Mouse (Mus musculus): Measurements from ENCODE around the gene Polr2f. TPM values are rescaled to one million over a fixed set of nuclear protein-coding genes. Genes with fewer than 3 reads are reported as not detected.

Gene Polr2f
- polyA plus RNA-seq, 1 experiment = not detected

GRCm38 (mm10) chr15:79191426-79191825 lies 50.6 kb downstream of the Polr2f start:
- TF ChIP-seq CTCF (IDR thresholded peaks at IDR 0.05; ENCODE audit: insufficient read depth, low read depth, low read length) (no peak), POLR2A (IDR thresholded peaks at IDR 0.05; ENCODE audit: insufficient read depth, low read depth, low read length) (no peak)
- Histone ChIP-seq H3K27ac (ENCODE audit: insufficient read depth, low read depth, low read length) (no peak overlapping the region), H3K4me3 (ENCODE audit: insufficient read depth, low read depth, low read length) (no peak overlapping the region), H3K4me1 (ENCODE audit: control insufficient read depth, insufficient read depth, low read length) (peaks cover 25% of the 10 kb centered on the region)
- 100% methylated on average over 2 of the region's 2 CpGs for WGBS

GRCm38 (mm10) chr15:79192450-79192849 lies 51.6 kb downstream of the Polr2f start:
- peak overlapping the region; percentile 39; the same call in 1 of the 2 replicates for H3K27ac ChIP-seq (ENCODE audit: insufficient read depth, low read depth, low read length)
- 49% methylated on average over 6 of the region's 6 CpGs for WGBS
- H3K4me3 ChIP-seq (ENCODE audit: insufficient read depth, low read depth, low read length) = no peak overlapping the region

GRCm38 (mm10) chr15:79192885-79193845 lies 52.4 kb downstream of the Polr2f start:
- H3K4me3 ChIP-seq (ENCODE audit: insufficient read depth, low read depth, low read length) = no peak overlapping the region
- WGBS = 11% methylated on average over 26 of the region's 27 CpGs
- no peak for TF ChIP-seq POLR2A (IDR thresholded peaks at IDR 0.05; ENCODE audit: insufficient read depth, low read depth, low read length)
- no peak for TF ChIP-seq CTCF (IDR thresholded peaks at IDR 0.05; ENCODE audit: insufficient read depth, low read depth, low read length)
- H3K27ac ChIP-seq (ENCODE audit: insufficient read depth, low read depth, low read length) = peak overlapping the region; percentile 69
- H3K4me1 ChIP-seq (ENCODE audit: control insufficient read depth, insufficient read depth, low read length) = peaks cover 25% of the 10 kb centered on the region

More at GRCm38 (mm10) chr15:79192450-79192849, 51.6 kb downstream of the Polr2f start:
- H3K4me1 ChIP-seq (ENCODE audit: control insufficient read depth, insufficient read depth, low read length) = peaks cover 25% of the 10 kb centered on the region
- TF ChIP-seq POLR2A (IDR thresholded peaks at IDR 0.05; ENCODE audit: insufficient read depth, low read depth, low read length) (no peak), CTCF (IDR thresholded peaks at IDR 0.05; ENCODE audit: insufficient read depth, low read depth, low read length) (no peak)

- H3K4me1 ChIP-seq (ENCODE audit: control insufficient read depth, insufficient read depth, low read length) = peaks cover 25% of the 10 kb centered on the region
- no peak overlapping the region for H3K4me3 ChIP-seq (ENCODE audit: insufficient read depth, low read depth, low read length)
- 83% methylated on average over 9 of the region's 9 CpGs for WGBS
- peak overlapping the region; percentile 69; the same call in 1 of the 2 replicates for H3K27ac ChIP-seq (ENCODE audit: insufficient read depth, low read depth, low read length)
- no peak for TF ChIP-seq POLR2A (IDR thresholded peaks at IDR 0.05; ENCODE audit: insufficient read depth, low read depth, low read length)
- no peak for TF ChIP-seq CTCF (IDR thresholded peaks at IDR 0.05; ENCODE audit: insufficient read depth, low read depth, low read length)
Observed at GRCm38 (mm10) chr15:79194048-79194447, 53.2 kb downstream of the Polr2f start.

- no peak overlapping the region for H3K4me3 ChIP-seq (ENCODE audit: insufficient read depth, low read depth, low read length)
- peaks cover 25% of the 10 kb centered on the region for H3K4me1 ChIP-seq (ENCODE audit: control insufficient read depth, insufficient read depth, low read length)
- H3K27ac ChIP-seq (ENCODE audit: insufficient read depth, low read depth, low read length) = peak overlapping the region; percentile 17; the same call in 1 of the 2 replicates
- TF ChIP-seq CTCF (IDR thresholded peaks at IDR 0.05; ENCODE audit: insufficient read depth, low read depth, low read length) = no peak
- TF ChIP-seq POLR2A (IDR thresholded peaks at IDR 0.05; ENCODE audit: insufficient read depth, low read depth, low read length) = no peak
- 88% methylated on average over 2 of the region's 2 CpGs for WGBS
Observed at GRCm38 (mm10) chr15:79194946-79195345, 54.1 kb downstream of the Polr2f start.

- H3K4me3 ChIP-seq (ENCODE audit: insufficient read depth, low read depth, low read length) = no peak overlapping the region
- 88% methylated on average over 8 of the region's 8 CpGs for WGBS
- TF ChIP-seq POLR2A (IDR thresholded peaks at IDR 0.05; ENCODE audit: insufficient read depth, low read depth, low read length) = no peak
- TF ChIP-seq CTCF (IDR thresholded peaks at IDR 0.05; ENCODE audit: insufficient read depth, low read depth, low read length) = no peak
- H3K27ac ChIP-seq (ENCODE audit: insufficient read depth, low read depth, low read length) = no peak overlapping the region
- peaks cover 25% of the 10 kb centered on the region for H3K4me1 ChIP-seq (ENCODE audit: control insufficient read depth, insufficient read depth, low read length)
Observed at GRCm38 (mm10) chr15:79195492-79195891, 54.7 kb downstream of the Polr2f start.

GRCm38 (mm10) chr15:79199390-79199976 lies 58.7 kb downstream of the Polr2f start:
- H3K4me3 ChIP-seq (ENCODE audit: insufficient read depth, low read depth, low read length) = no peak overlapping the region
- no peak overlapping the region for H3K27ac ChIP-seq (ENCODE audit: insufficient read depth, low read depth, low read length)
- WGBS = 92% methylated on average over 12 of the region's 12 CpGs
- H3K4me1 ChIP-seq (ENCODE audit: control insufficient read depth, insufficient read depth, low read length) = peaks cover 27% of the 10 kb centered on the region
- TF ChIP-seq POLR2A (IDR thresholded peaks at IDR 0.05; ENCODE audit: insufficient read depth, low read depth, low read length) (no peak), CTCF (IDR thresholded peaks at IDR 0.05; ENCODE audit: insufficient read depth, low read depth, low read length) (no peak)

Other genes starting within 250 kb of the Polr2f start
- gene Gm49510, start 241.3 kb upstream of the Polr2f start, polyA plus RNA-seq (2012; ENCODE audit: insufficient read depth, insufficient read length, low replicate concordance, missing spikeins) = not detected in 2 replicates
- gene Sh3bp1, start 241.2 kb upstream of the Polr2f start, polyA plus RNA-seq (2012; ENCODE audit: insufficient read depth, insufficient read length, low replicate concordance, missing spikeins) = not detected in 2 replicates
- gene Pdxp, start 227.1 kb upstream of the Polr2f start, polyA plus RNA-seq (2012; ENCODE audit: insufficient read depth, insufficient read length, low replicate concordance, missing spikeins) = not detected in 2 replicates
- not detected in 2 replicates for gene Lgals1, start 214.3 kb upstream of the Polr2f start, polyA plus RNA-seq (2012; ENCODE audit: insufficient read depth, insufficient read length, low replicate concordance, missing spikeins)
- not detected in 2 replicates for gene Nol12, start 206.1 kb upstream of the Polr2f start, polyA plus RNA-seq (2012; ENCODE audit: insufficient read depth, insufficient read length, low replicate concordance, missing spikeins)
- gene Triobp, start 193.3 kb upstream of the Polr2f start, polyA plus RNA-seq (2012; ENCODE audit: insufficient read depth, insufficient read length, low replicate concordance, missing spikeins) = not detected in 2 replicates
- gene H1f0, start 112.6 kb upstream of the Polr2f start, polyA plus RNA-seq (2012; ENCODE audit: insufficient read depth, insufficient read length, low replicate concordance, missing spikeins) = not detected in 2 replicates
- gene Galr3, start 99.1 kb upstream of the Polr2f start, polyA plus RNA-seq (2012; ENCODE audit: insufficient read depth, insufficient read length, low replicate concordance, missing spikeins) = not detected in 2 replicates
- not detected in 2 replicates for gene Ankrd54, start 78.1 kb upstream of the Polr2f start, polyA plus RNA-seq (2012; ENCODE audit: insufficient read depth, insufficient read length, low replicate concordance, missing spikeins)
- not detected in 2 replicates for gene Eif3l, start 65.8 kb upstream of the Polr2f start, polyA plus RNA-seq (2012; ENCODE audit: insufficient read depth, insufficient read length, low replicate concordance, missing spikeins)
- 70.4 TPM in 1 of 2 replicates, not detected in the other for gene Micall1, start 32.1 kb upstream of the Polr2f start, polyA plus RNA-seq (2012; ENCODE audit: insufficient read depth, insufficient read length, low replicate concordance, missing spikeins)
- gene 1700088E04Rik, start 244 bp downstream of the Polr2f start, polyA plus RNA-seq (2012; ENCODE audit: insufficient read depth, insufficient read length, low replicate concordance, missing spikeins) = not detected in 2 replicates
- gene Sox10, start 24.2 kb downstream of the Polr2f start, polyA plus RNA-seq (2012; ENCODE audit: insufficient read depth, insufficient read length, low replicate concordance, missing spikeins) = not detected in 2 replicates
- not detected in 2 replicates for gene Pick1, start 88.2 kb downstream of the Polr2f start, polyA plus RNA-seq (2012; ENCODE audit: insufficient read depth, insufficient read length, low replicate concordance, missing spikeins)
- not detected in 2 replicates for gene Gm49486, start 88.4 kb downstream of the Polr2f start, polyA plus RNA-seq (2012; ENCODE audit: insufficient read depth, insufficient read length, low replicate concordance, missing spikeins)
- not detected in 2 replicates for gene Slc16a8, start 113.8 kb downstream of the Polr2f start, polyA plus RNA-seq (2012; ENCODE audit: insufficient read depth, insufficient read length, low replicate concordance, missing spikeins)
- not detected in 2 replicates for gene Baiap2l2, start 144.5 kb downstream of the Polr2f start, polyA plus RNA-seq (2012; ENCODE audit: insufficient read depth, insufficient read length, low replicate concordance, missing spikeins)
- gene Pla2g6, start 187.4 kb downstream of the Polr2f start, polyA plus RNA-seq (2012; ENCODE audit: insufficient read depth, insufficient read length, low replicate concordance, missing spikeins) = not detected in 2 replicates
- not detected in 2 replicates for gene Maff, start 205.6 kb downstream of the Polr2f start, polyA plus RNA-seq (2012; ENCODE audit: insufficient read depth, insufficient read length, low replicate concordance, missing spikeins)

Measured in olfactory bulb, adult 2 months (tissue).